Mouse (Mus musculus): ENCODE measurements around the gene Tbck. TPM values are rescaled to one million over a fixed set of nuclear protein-coding genes. Genes with fewer than 3 reads are reported as not detected.

Tbck gene
- total RNA-seq, 2 experiments from 2014 or later: 17.9 to 24.0 TPM

- peak; percentile 57 for DNase-seq
These were observed 184.9 kb downstream of the Tbck start for GRCm38 (mm10) chr3:132868838-132869237.

- no peak for DNase-seq
These were observed 186.1 kb downstream of the Tbck start for GRCm38 (mm10) chr3:132870079-132870478.

DNA sequence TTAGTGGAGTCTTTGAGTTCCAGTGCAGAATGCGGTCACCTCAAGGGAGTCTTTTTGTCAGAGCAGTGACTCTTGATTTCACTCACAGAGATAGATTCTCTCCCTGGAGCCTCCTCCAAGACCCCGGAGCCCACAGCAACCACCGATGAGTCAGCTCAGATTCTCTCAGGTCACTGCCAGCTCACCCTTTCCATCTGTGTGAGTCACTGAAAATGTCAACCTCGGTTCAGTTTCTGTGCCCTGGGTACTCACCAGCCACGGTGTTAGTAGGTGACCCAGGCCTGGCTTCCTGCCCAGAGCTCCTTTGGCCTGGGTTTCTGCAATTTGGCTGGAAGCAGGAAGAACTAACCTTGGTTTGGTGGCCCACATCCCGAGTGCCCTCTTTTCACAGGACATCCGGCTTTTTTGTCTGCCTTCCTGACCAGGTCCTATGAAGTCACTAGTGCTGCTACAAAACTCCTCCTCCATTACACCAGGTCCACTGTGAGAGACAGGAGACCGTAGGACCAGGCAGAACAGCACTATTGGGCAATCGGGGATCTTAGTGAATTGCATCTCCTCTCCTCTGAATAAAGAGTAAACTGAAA is 187.5 kb downstream of the Tbck start:
- DNase-seq: peak; percentile 94

DNA sequence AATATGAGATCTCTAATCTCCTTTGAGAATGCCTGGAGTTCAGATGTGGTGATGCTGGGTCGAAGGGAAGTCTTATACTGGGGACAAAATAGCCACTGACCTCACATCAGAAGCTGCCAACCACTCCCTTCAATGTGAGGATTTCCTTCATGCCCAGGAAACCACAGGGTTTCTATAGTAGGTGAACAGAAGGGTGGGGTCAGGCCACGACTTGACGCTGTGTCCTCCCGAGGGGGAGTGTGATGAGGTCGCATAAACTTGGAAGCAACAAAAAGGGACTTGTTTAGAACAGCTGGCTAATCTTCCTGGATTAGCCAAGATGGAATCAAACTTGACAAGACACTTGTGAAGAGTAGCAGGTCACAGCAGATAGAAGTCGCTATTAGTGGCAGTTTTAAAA is 189.3 kb downstream of the Tbck start:
- DNase-seq: no peak

DNA sequence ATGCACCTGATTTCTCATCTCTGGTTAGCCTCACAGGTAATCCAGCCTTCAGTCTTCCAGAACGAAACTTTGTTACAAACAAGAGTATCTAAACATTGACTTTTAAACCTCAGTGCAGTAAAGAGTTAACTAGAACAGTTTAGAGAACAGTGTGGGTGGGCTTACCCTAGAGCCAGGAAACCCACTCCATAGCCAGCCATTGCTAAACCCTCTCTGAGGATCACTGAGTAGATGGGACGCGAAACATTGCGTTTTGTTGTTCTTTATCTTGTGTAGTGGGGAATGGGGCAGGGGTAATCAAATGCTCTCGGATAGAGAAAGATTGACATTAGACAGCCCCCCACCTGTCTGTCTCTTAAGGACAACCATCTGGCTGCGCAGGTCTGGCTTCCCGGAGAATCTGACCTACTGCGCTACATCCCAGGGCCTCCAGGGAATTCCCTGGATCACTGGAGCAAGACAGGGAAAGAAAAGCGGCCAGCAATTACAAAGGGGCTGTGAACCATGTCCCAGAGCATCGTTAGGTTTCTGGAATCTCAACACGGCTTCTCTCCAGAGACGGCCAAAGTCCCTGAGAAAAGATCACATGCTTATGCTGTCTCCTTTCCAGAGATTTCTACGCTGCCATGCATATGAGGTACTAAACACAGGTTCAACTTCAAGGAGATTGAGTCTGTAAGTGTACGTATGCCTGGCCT is 192.2 kb downstream of the Tbck start:
- DNase-seq: peak; percentile 30

GRCm38 (mm10) chr3:132876933-132877676 is 193.2 kb downstream of the Tbck start:
- no peak for DNase-seq

DNA sequence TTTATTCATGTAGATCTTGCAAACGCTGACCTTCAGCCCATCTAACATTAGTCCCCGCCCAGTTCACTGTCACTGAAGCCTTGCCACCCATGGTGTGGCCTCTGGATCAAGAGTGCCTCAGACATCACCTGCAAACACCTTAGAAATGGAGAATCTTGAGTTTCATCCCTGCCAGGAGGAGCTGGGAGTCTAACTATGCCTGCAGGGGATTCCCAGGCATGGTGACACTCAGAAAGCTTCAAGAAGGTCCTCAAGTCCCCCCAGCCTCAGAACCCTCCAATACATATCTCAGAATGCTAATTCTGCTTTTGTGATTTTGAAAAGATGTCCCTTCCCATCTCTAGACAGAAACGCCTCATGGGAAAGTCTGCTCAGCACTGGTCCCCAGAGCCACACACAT is 196.4 kb downstream of the Tbck start:
- DNase-seq: no peak

DNA sequence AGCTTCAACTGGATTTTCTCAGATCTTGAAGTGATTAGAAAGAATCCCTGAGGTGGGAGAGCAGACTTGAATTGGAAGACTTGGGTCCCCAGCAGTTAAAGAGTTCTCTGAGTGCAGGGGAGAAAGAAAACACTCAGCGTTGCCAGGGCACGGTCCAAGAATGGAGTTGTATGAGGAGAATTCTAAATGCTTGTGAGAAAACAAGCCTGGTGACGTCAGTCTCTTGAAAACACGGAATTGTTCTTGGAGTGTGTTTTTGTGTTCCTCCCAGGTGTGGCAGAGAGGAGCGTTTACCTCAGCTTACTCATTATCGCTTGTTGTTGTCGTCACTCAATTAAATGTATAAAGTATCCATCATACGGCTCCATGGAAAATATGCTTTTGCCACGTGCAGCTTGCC is 196.9 kb downstream of the Tbck start:
- no peak for DNase-seq

GRCm38 (mm10) chr3:132883256-132883655 is 199.3 kb downstream of the Tbck start:
- no peak for DNase-seq

GRCm38 (mm10) chr3:132884459-132884858 is 200.5 kb downstream of the Tbck start:
- DNase-seq: no peak

GRCm38 (mm10) chr3:132886419-132887050 is 202.6 kb downstream of the Tbck start:
- no peak for DNase-seq

GRCm38 (mm10) chr3:132887074-132887848 is 203.3 kb downstream of the Tbck start:
- DNase-seq: no peak

Other genes with a start within 250 kb of the Tbck start
- gene Gimd1, start 54.3 kb upstream of the Tbck start, total RNA-seq (2021): under 1 TPM; 0.48 to 0.96 TPM
- 10 to 100 TPM; 49.9 to 53.7 TPM for gene Aimp1, start 226 bp downstream of the Tbck start, total RNA-seq (2021)